Mouse (Mus musculus) embryonic facial prominence, embryonic 12.5 days (tissue): ENCODE measurements around the gene Il4. TPM values are rescaled to one million over a fixed set of nuclear protein-coding genes. Genes with fewer than 3 reads are reported as not detected.
A peak's percentile ranks its signal among the peaks of the same experiment; 100 is the strongest.

Source experiments
- ATAC-seq: fragments of 200-750 bp; cut with Nextera tagmentation; 2 replicates; pipeline ENCODE4 v1.8.0; 2017; ENCODE audit not compliant: insufficient number of reproducible peaks, insufficient read depth, low FRiP score, low TSS enrichment
- H3K27ac ChIP-seq: fragments of 300-500 bp; sonication (generic); 2 replicates; pipeline ENCODE4 v1.5.1; 2016; ENCODE audit warnings: mild to moderate bottlenecking
- H3K27me3 ChIP-seq: fragments of 300-500 bp; sonication (generic); 2 replicates; pipeline ENCODE4 v1.6.1; 2016; ENCODE audit warnings: mild to moderate bottlenecking, moderate library complexity
- H3K36me3 ChIP-seq: fragments of 300-500 bp; sonication (generic); 2 replicates; pipeline ENCODE4 v1.6.1; 2016; ENCODE audit warnings: mild to moderate bottlenecking
- H3K4me1 ChIP-seq: fragments of 300-500 bp; sonication (generic); 2 replicates; pipeline ENCODE4 v1.6.1; 2016
- H3K4me2 ChIP-seq: fragments of 300-500 bp; sonication (generic); replicated peaks from 2 replicates; pipeline ENCODE4 v1.6.1; 2016; ENCODE audit warnings: mild to moderate bottlenecking, moderate library complexity
- H3K4me3 ChIP-seq: fragments of 300-500 bp; sonication (generic); 2 replicates; pipeline ENCODE4 v1.5.1; 2016; ENCODE audit warnings: mild to moderate bottlenecking
- H3K9ac ChIP-seq: fragments of 300-500 bp; sonication (generic); 2 replicates; pipeline ENCODE4 v1.6.1; 2016; ENCODE audit warnings: mild to moderate bottlenecking, moderate library complexity
- H3K9me3 ChIP-seq: fragments of 300-500 bp; sonication (generic); 2 replicates; pipeline ENCODE4 v1.6.1; 2016; ENCODE audit warnings: mild to moderate bottlenecking, moderate library complexity
- WGBS: fragments of 180-500 bp; shearing (Covaris S2); methylation state at CpG from one replicate; pipeline ENCODE4 v1.1.7; 2016; 5-methylcytosine and 5-hydroxymethylcytosine counted together
- polyA plus RNA-seq: library from polyadenylated mRNA; unstranded; fragments of >200 nt; fragmentation: Nextera tagmentation; extraction: Ambion mirVana; gene quantifications from 2 replicates; pipeline ENCODE4 v1.2.1, GENCODE M21; 2016

Il4 gene
- polyA plus RNA-seq, 1 experiment from 2014 or later, result 2.3 TPM

DNA sequence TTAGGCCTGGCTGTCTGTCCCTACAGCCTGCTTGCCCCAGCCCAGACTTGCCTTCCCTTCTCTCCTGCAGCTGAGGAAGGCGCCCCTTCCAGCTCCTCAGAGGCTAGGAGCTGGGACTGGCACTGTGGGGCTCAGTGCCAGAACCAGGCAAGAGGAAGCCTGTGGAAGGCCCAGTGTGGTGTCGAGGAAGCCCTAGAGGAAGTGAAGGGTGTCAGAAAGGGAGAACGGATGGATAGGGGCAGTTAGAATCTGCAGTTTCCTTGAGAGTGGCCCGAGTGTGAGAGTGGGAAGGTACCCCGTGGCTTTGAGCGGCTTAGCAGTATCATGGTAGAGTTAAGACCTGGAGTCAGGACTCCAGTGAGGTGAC is 4.0 kb upstream of the Il4 start:
- ATAC-seq, result no peak
- Histone ChIP-seq H3K27me3 (no peaks in the 10 kb centered on the region), H3K27ac (no peak overlapping the region)

GRCm38 (mm10) chr11:53621582-53622439 is 3.3 kb upstream of the Il4 start:
- Histone ChIP-seq H3K4me1 (no peaks in the 10 kb centered on the region), H3K9ac (no peak overlapping the region), H3K27me3 (no peaks in the 10 kb centered on the region), H3K9me3 (no peaks in the 10 kb centered on the region), H3K4me2 (no peak overlapping the region), H3K4me3 (no peak overlapping the region), H3K27ac (no peak overlapping the region), H3K36me3 (no peaks in the 10 kb centered on the region)
- 87% methylated on average over 11 of the region's 11 CpGs for WGBS
- ATAC-seq, result no peak

More for the DNA sequence above, 4.0 kb upstream of the Il4 start:
- Histone ChIP-seq H3K36me3 (no peaks in the 10 kb centered on the region), H3K4me2 (no peak overlapping the region), H3K9me3 (no peaks in the 10 kb centered on the region), H3K9ac (no peak overlapping the region), H3K4me3 (no peak overlapping the region), H3K4me1 (no peaks in the 10 kb centered on the region)
- WGBS, result 81% methylated on average over 6 of the region's 6 CpGs

DNA sequence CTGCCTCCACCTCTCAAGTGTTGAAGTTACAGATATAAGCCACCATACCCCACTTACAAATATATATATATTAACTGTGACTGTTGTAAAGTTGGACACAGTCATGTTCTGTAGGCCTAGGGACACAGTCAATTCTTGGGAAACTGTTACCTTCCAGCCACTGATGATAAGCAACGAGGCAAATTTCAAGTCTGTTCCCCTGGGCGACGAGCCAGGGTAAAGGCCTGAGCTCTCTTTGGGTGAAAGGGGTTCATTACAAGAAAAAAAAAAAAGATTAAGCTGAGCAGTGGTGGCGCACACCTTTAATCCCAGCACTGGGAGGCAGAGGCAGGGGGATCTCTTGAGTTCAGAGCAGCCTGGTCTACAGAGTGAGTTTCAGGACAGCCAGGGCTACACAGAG is 1.6 kb upstream of the Il4 start:
- WGBS, result 89% methylated on average over 4 of the region's 4 CpGs
- Histone ChIP-seq H3K27me3 (no peaks in the 10 kb centered on the region), H3K9ac (no peak overlapping the region), H3K9me3 (no peaks in the 10 kb centered on the region), H3K36me3 (no peaks in the 10 kb centered on the region), H3K4me3 (no peak overlapping the region), H3K27ac (no peak overlapping the region), H3K4me2 (no peak overlapping the region), H3K4me1 (no peaks in the 10 kb centered on the region)
- no peak for ATAC-seq

GRCm38 (mm10) chr11:53619428-53619827 is 959 bp upstream of the Il4 start:
- WGBS, result 67% methylated on average over 6 of the region's 6 CpGs

DNA sequence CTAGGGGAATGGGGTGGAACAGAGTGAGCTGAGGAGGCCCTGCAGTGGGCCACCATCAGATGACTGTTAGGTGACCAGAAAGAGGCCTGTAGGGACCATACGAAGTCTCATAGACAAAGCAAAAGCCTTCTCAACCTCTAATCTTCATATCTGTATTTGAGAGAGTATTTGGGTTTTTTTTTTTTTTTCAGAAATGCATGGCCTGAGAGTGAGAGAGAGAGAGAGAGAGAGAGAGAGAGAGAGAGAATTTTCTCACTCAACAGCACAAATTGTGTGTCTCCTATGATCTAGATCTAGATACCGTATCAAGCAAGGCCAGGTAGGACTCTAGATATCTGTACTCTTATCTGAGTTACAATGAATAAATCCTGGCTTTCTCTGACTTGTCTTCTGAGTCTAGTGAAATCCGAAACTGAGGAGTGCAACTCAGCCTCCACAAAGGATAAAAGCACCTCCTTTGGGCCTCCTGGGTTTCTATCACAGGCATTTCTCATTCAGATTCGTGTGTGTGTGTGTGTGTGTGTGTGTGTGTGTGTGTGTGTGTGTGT is 833 bp downstream of the Il4 start:
- H3K4me2 ChIP-seq, result no peak overlapping the region
- WGBS, result 72% methylated on average over 4 of the region's 4 CpGs
- H3K4me3 ChIP-seq, result no peak overlapping the region
- no peak for ATAC-seq
- no peaks in the 10 kb centered on the region for H3K36me3 ChIP-seq
- no peaks in the 10 kb centered on the region for H3K9me3 ChIP-seq
- H3K27ac ChIP-seq, result no peak overlapping the region
- H3K9ac ChIP-seq, result no peak overlapping the region
- no peaks in the 10 kb centered on the region for H3K4me1 ChIP-seq
- no peaks in the 10 kb centered on the region for H3K27me3 ChIP-seq

More at GRCm38 (mm10) chr11:53619428-53619827, 959 bp upstream of the Il4 start:
- no peaks in the 10 kb centered on the region for H3K36me3 ChIP-seq
- H3K4me3 ChIP-seq, result no peak overlapping the region
- no peaks in the 10 kb centered on the region for H3K27me3 ChIP-seq
- H3K9ac ChIP-seq, result no peak overlapping the region
- no peaks in the 10 kb centered on the region for H3K4me1 ChIP-seq
- H3K4me2 ChIP-seq, result no peak overlapping the region
- ATAC-seq, result no peak
- no peaks in the 10 kb centered on the region for H3K9me3 ChIP-seq
- no peak overlapping the region for H3K27ac ChIP-seq

DNA sequence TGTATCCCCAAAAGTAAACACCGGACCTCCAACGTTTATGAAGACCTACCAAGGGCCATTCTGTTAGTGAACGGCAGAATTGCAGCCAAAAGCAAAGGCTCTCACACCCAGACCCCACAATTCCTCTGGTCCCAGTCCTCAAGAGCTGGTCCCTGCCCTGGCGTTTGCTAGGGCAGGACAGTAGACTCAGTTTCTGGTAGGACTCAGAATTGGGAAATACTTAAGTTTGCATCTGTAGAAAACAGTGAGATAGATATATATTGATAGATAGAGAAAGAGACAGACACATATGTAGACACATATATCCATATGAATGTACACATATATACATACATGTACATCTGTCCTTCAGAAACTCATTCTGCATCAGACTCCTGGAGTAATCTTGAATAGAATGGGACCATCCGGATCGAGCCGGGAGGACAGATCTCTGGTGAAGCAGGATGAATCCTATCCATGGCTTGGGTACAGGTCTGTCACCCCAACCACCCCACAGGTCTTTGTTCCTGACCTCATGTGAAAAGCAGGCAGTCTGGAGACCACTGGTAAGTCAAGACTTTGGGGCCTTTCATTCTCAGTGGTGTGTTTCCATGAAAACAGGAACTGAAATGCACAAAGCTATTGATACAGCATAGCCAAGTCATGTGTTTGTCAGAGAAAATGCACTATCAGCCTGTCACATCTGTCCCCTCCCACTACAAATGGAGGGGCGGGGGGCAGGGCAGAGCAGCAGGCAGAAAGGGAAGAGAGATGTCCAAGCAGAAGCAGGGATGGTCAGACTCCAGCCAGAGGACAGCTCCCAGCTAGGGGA is 1.5 kb downstream of the Il4 start:
- 84% methylated on average over 8 of the region's 8 CpGs for WGBS
- no peak overlapping the region for H3K9ac ChIP-seq

DNA sequence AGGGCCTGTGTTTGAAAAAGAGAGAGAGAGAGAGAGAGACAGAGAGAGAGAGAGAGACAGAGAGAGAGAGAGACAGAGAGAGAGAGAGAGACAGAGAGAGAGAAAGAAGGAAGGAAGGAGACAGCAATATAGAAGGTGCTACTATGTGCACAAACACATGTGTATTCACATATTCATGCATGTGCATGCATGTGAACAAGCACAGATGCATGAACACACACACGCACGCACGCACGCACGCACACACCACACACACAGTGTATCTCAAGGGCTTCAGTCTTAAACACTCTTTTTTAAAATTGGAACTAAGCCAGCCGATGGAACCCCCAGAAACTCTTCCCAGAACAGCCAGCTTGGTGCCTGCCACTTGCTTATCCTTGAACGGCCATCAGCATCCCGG is 2.9 kb downstream of the Il4 start:
- no peak overlapping the region for H3K9ac ChIP-seq

More for the DNA sequence above, 1.5 kb downstream of the Il4 start:
- Histone ChIP-seq H3K9me3 (no peaks in the 10 kb centered on the region), H3K4me1 (no peaks in the 10 kb centered on the region), H3K4me3 (no peak overlapping the region), H3K27ac (no peak overlapping the region), H3K27me3 (no peaks in the 10 kb centered on the region), H3K4me2 (no peak overlapping the region), H3K36me3 (no peaks in the 10 kb centered on the region)
- no peak for ATAC-seq

GRCm38 (mm10) chr11:53615172-53615571 is 3.3 kb downstream of the Il4 start:
- H3K4me3 ChIP-seq, result no peak overlapping the region
- H3K27me3 ChIP-seq, result no peaks in the 10 kb centered on the region
- H3K4me2 ChIP-seq, result no peak overlapping the region
- no peak for ATAC-seq
- 71% methylated on average over 6 of the region's 6 CpGs for WGBS
- no peak overlapping the region for H3K9ac ChIP-seq
- no peaks in the 10 kb centered on the region for H3K9me3 ChIP-seq
- H3K36me3 ChIP-seq, result no peaks in the 10 kb centered on the region
- no peaks in the 10 kb centered on the region for H3K4me1 ChIP-seq
- no peak overlapping the region for H3K27ac ChIP-seq

More for the DNA sequence above, 2.9 kb downstream of the Il4 start:
- ATAC-seq, result no peak
- Histone ChIP-seq H3K27me3 (no peaks in the 10 kb centered on the region), H3K27ac (no peak overlapping the region), H3K4me2 (no peak overlapping the region), H3K9me3 (no peaks in the 10 kb centered on the region), H3K4me1 (no peaks in the 10 kb centered on the region), H3K36me3 (no peaks in the 10 kb centered on the region), H3K4me3 (no peak overlapping the region)
- WGBS, result 91% methylated on average over 8 of the region's 8 CpGs

- no peak for ATAC-seq
- Histone ChIP-seq H3K27me3 (no peaks in the 10 kb centered on the region), H3K27ac (no peak overlapping the region), H3K4me2 (no peak overlapping the region), H3K9ac (no peak overlapping the region), H3K4me3 (no peak overlapping the region), H3K4me1 (peaks cover 4% of the 10 kb centered on the region; the same call in 1 of the 2 replicates), H3K36me3 (no peaks in the 10 kb centered on the region), H3K9me3 (no peaks in the 10 kb centered on the region)
- 80% methylated on average over 3 of the region's 3 CpGs for WGBS
Observed at GRCm38 (mm10) chr11:53609672-53610071, 8.8 kb downstream of the Il4 start.

DNA sequence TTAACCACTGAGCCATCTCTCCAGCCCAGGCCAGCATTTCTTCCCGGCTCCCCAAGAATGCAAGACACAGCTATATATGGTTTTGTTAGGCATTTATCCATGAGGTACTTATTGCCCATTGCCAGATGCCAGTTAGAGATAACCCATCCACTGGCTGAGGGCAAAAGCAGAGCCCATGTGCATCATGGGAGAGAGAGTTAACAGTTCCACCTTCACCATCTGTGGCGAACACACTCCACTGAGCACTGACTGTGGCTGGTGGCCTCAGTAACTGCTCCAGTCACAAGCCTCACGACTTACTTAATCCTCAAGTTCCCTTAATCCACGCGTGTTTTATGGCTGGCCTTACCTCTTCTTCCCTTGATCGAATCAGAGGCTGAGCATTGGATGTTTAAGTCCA is 9.2 kb downstream of the Il4 start:
- no peak for ATAC-seq
- WGBS, result 81% methylated on average over 6 of the region's 6 CpGs
- Histone ChIP-seq H3K4me3 (no peak overlapping the region), H3K4me2 (no peak overlapping the region), H3K27me3 (no peaks in the 10 kb centered on the region), H3K9me3 (no peaks in the 10 kb centered on the region), H3K36me3 (no peaks in the 10 kb centered on the region), H3K27ac (no peak overlapping the region), H3K4me1 (peaks cover 4% of the 10 kb centered on the region; the same call in 1 of the 2 replicates), H3K9ac (no peak overlapping the region)

DNA sequence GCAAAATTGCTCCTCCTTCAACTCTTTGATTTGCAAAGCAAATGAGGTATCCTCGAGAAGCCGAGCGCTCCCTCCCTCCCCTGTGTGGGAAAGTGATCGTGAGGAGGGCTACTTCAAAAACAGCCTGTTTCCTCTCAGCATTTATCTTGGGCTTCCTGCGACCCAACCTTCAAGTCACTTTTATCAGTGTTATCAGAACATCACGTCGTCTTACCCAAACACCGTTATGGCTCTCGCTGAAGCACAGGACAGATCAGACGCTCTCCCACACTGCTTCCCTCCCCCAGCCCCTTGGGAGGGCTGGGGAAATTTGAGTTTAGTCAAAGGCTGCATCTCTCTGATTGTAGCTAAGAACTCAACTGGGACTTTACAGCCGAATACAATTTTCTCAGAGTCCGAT is 12.9 kb downstream of the Il4 start:
- Histone ChIP-seq H3K4me1 (peaks cover 4% of the 10 kb centered on the region; the same call in 1 of the 2 replicates), H3K27me3 (no peaks in the 10 kb centered on the region), H3K9ac (no peak overlapping the region), H3K4me2 (peak overlapping the region; percentile 21), H3K9me3 (no peaks in the 10 kb centered on the region), H3K27ac (no peak overlapping the region), H3K36me3 (peaks cover 9% of the 10 kb centered on the region), H3K4me3 (no peak overlapping the region)
- 7% methylated on average over 12 of the region's 12 CpGs for WGBS
- ATAC-seq, result no peak
